ENCODE assay signal across 8 mouse cellular contexts in the genomic region with DNA sequence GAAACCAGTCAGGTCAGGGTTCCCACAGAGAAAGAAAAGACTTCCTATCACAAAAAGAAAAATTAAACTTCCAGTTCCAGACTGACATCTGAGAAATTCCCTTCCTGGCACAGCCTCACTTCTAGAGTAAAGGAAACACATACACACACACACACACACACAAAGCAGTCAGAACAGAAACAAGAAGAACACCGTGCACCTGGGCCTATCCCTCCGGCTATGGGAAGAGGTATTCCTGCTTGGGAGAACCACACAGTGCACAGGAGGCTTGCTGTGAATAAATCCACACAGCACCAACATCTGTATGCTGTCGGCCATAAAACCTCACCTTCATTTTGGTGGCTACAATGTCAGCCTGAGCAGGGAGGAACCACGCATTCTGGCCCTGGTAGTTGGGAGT. TPM values are rescaled to one million over a fixed set of nuclear protein-coding genes. Genes with fewer than 3 reads are reported as not detected.
A peak's percentile ranks its signal among the peaks of the same experiment; 100 is the strongest.
DNase-seq lines count a peak whose midpoint lies in the region; ATAC-seq lines count a peak whose summit lies in the region.

No protein-coding gene starts in this region.

- no peak for DNase-seq in liver, embryonic 11.5 days (ENCODE audit: low spot score)
- no peak for DNase-seq in liver
- DNase-seq in kidney, postnatal 10 days, result peak; percentile 34
- DNase-seq in gastrocnemius, postnatal 14 days, result no peak
- DNase-seq in frontal cortex, postnatal 36 days (ENCODE audit: low spot score in 2 of 2), result no peak

- intact Hi-C loops in gastrocnemius, postnatal 14 days (cut with DNase I; ENCODE audit: low total_unique reads), result no loop called here

- no peak overlapping the region for H3K27ac ChIP-seq in liver, embryonic 11.5 days (ENCODE audit: low read depth, low read length)
- peak overlapping the region; percentile 96; the same call in 1 of the 2 replicates for H3K27ac ChIP-seq in embryonic facial prominence, embryonic 13.5 days
- peak overlapping the region; percentile 25; the same call in 1 of the 2 replicates for H3K27ac ChIP-seq in neural tube, embryonic 14.5 days (ENCODE audit: low read depth, low read length)

- H3K4me3 ChIP-seq in liver, embryonic 11.5 days (ENCODE audit: low read depth, low read length), result peak overlapping the region; percentile 87
- H3K4me3 ChIP-seq in embryonic facial prominence, embryonic 13.5 days, result peak overlapping the region; percentile 86
- H3K4me3 ChIP-seq in neural tube, embryonic 14.5 days (ENCODE audit: low read depth, low read length), result no peak overlapping the region; the same call in 1 of the 2 replicates

- H3K4me1 ChIP-seq in liver, embryonic 11.5 days (replicated peaks; ENCODE audit: control insufficient read depth, insufficient read depth, low read length), result peaks cover 54% of the 10 kb centered on the region
- H3K4me1 ChIP-seq in embryonic facial prominence, embryonic 13.5 days, result peaks cover 30% of the 10 kb centered on the region
- H3K4me1 ChIP-seq in neural tube, embryonic 14.5 days (ENCODE audit: control insufficient read depth, insufficient read depth, low read length), result peaks cover 15% of the 10 kb centered on the region

- ATAC-seq in liver, embryonic 11.5 days (replicated peaks; ENCODE audit: low FRiP score), result no peak
- ATAC-seq in embryonic facial prominence, embryonic 13.5 days (ENCODE audit: insufficient number of reproducible peaks, insufficient read depth, low FRiP score, low TSS enrichment, low read depth), result no peak
- no peak for ATAC-seq in neural tube, embryonic 14.5 days (ENCODE audit: low read depth)
- ATAC-seq in monocyte, adult 5-6 weeks (replicated peaks; ENCODE audit: insufficient number of reproducible peaks, low FRiP score, low TSS enrichment, poor library complexity, severe bottlenecking), result no peak

- H3K27me3 ChIP-seq in liver, embryonic 11.5 days (replicated peaks; ENCODE audit: control insufficient read depth, insufficient read depth, low read length), result no peaks in the 10 kb centered on the region
- H3K27me3 ChIP-seq in embryonic facial prominence, embryonic 13.5 days, result no peaks in the 10 kb centered on the region
- no peaks in the 10 kb centered on the region for H3K27me3 ChIP-seq in neural tube, embryonic 14.5 days (ENCODE audit: control insufficient read depth, insufficient read depth, low read length)

- H3K4me2 ChIP-seq in liver, embryonic 11.5 days, result peak overlapping the region; percentile 82
- H3K4me2 ChIP-seq in embryonic facial prominence, embryonic 13.5 days, result peak overlapping the region; percentile 78
- peak overlapping the region; percentile 66 for H3K4me2 ChIP-seq in neural tube, embryonic 14.5 days (ENCODE audit: low read depth, low read length)

- peak overlapping the region; percentile 98 for H3K9ac ChIP-seq in liver, embryonic 11.5 days (ENCODE audit: low read depth, low read length)
- H3K9ac ChIP-seq in embryonic facial prominence, embryonic 13.5 days, result peak overlapping the region; percentile 91
- H3K9ac ChIP-seq in neural tube, embryonic 14.5 days (replicated peaks; ENCODE audit: low read depth, low read length), result no peak overlapping the region

- no peaks in the 10 kb centered on the region for H3K9me3 ChIP-seq in liver, embryonic 11.5 days (ENCODE audit: control insufficient read depth, low read length)
- no peaks in the 10 kb centered on the region for H3K9me3 ChIP-seq in embryonic facial prominence, embryonic 13.5 days
- no peaks in the 10 kb centered on the region for H3K9me3 ChIP-seq in neural tube, embryonic 14.5 days (ENCODE audit: control insufficient read depth, low read length)

- 81% methylated on average over 4 of the region's 4 CpGs for WGBS in liver, embryonic 11.5 days
- 57% methylated on average over 4 of the region's 4 CpGs for WGBS in embryonic facial prominence, embryonic 13.5 days
- 83% methylated on average over 4 of the region's 4 CpGs for WGBS in neural tube, embryonic 14.5 days

- peaks cover 43% of the 10 kb centered on the region for H3K36me3 ChIP-seq in liver, embryonic 11.5 days (ENCODE audit: control insufficient read depth, insufficient read depth, low read length)
- H3K36me3 ChIP-seq in embryonic facial prominence, embryonic 13.5 days, result peaks cover 47% of the 10 kb centered on the region
- H3K36me3 ChIP-seq in neural tube, embryonic 14.5 days (ENCODE audit: control insufficient read depth, insufficient read depth, low read length), result peaks cover 40% of the 10 kb centered on the region

RNA-seq across cellular contexts. Expression of a gene that starts 11.7 kb away (rescaled TPM):
- polyA plus RNA-seq in liver, embryonic 11.5 days (2014; fragmentation: Nextera tagmentation; extraction: Ambion mirVana), result 150 and 159 TPM in 2 replicates
- 99.9 and 116 TPM in 2 replicates for polyA plus RNA-seq in embryonic facial prominence, embryonic 13.5 days (2015; fragmentation: Nextera tagmentation; extraction: Ambion mirVana)
- polyA plus RNA-seq in neural tube, embryonic 14.5 days (2014; fragmentation: Nextera tagmentation; extraction: Ambion mirVana), result 145 and 163 TPM in 2 replicates
- total RNA-seq in gastrocnemius, postnatal 14 days (2021), result 10 to 100 TPM; 24.6 to 26.8 TPM
- total RNA-seq in monocyte, adult 5-6 weeks (2017), result 61.4 to 198 TPM (median 77.3 TPM) in 3 replicates

RNA-seq across cellular contexts. Expression of a gene that starts 24.1 kb away (rescaled TPM):
- polyA plus RNA-seq in liver, embryonic 11.5 days (2014; fragmentation: Nextera tagmentation; extraction: Ambion mirVana), result 142 and 143 TPM in 2 replicates
- polyA plus RNA-seq in embryonic facial prominence, embryonic 13.5 days (2015; fragmentation: Nextera tagmentation; extraction: Ambion mirVana), result 88.6 and 100 TPM in 2 replicates
- 88.5 and 91.5 TPM in 2 replicates for polyA plus RNA-seq in neural tube, embryonic 14.5 days (2014; fragmentation: Nextera tagmentation; extraction: Ambion mirVana)
- total RNA-seq in gastrocnemius, postnatal 14 days (2021), result 10 to 100 TPM; 21.7 to 23.4 TPM
- 32.5 to 68.4 TPM (median 56.6 TPM) in 3 replicates for total RNA-seq in monocyte, adult 5-6 weeks (2017)

RNA-seq across cellular contexts. Expression of a gene that starts 29.0 kb away (rescaled TPM):
- polyA plus RNA-seq in liver, embryonic 11.5 days (2014; fragmentation: Nextera tagmentation; extraction: Ambion mirVana), result 1.7 and 2.0 TPM in 2 replicates
- 2.2 and 2.7 TPM in 2 replicates for polyA plus RNA-seq in embryonic facial prominence, embryonic 13.5 days (2015; fragmentation: Nextera tagmentation; extraction: Ambion mirVana)
- 1.8 and 2.6 TPM in 2 replicates for polyA plus RNA-seq in neural tube, embryonic 14.5 days (2014; fragmentation: Nextera tagmentation; extraction: Ambion mirVana)
- not detected for total RNA-seq in gastrocnemius, postnatal 14 days (2021)
- 1.9 to 2.8 TPM in 2 of 3 replicates, not detected in the other for total RNA-seq in monocyte, adult 5-6 weeks (2017)

RNA-seq across cellular contexts. Expression of a gene that starts 29.7 kb away (rescaled TPM):
- 69.5 and 73.1 TPM in 2 replicates for polyA plus RNA-seq in liver, embryonic 11.5 days (2014; fragmentation: Nextera tagmentation; extraction: Ambion mirVana)
- 182 and 184 TPM in 2 replicates for polyA plus RNA-seq in embryonic facial prominence, embryonic 13.5 days (2015; fragmentation: Nextera tagmentation; extraction: Ambion mirVana)
- 115 and 120 TPM in 2 replicates for polyA plus RNA-seq in neural tube, embryonic 14.5 days (2014; fragmentation: Nextera tagmentation; extraction: Ambion mirVana)
- 10 to 100 TPM; 24.1 to 28.0 TPM for total RNA-seq in gastrocnemius, postnatal 14 days (2021)
- total RNA-seq in monocyte, adult 5-6 weeks (2017), result 105 to 173 TPM (median 138 TPM) in 3 replicates

RNA-seq across cellular contexts. Expression of a gene that starts 45.4 kb away (rescaled TPM):
- polyA plus RNA-seq in liver, embryonic 11.5 days (2014; fragmentation: Nextera tagmentation; extraction: Ambion mirVana), result 197 and 198 TPM in 2 replicates
- polyA plus RNA-seq in embryonic facial prominence, embryonic 13.5 days (2015; fragmentation: Nextera tagmentation; extraction: Ambion mirVana), result 199 and 230 TPM in 2 replicates
- 120 and 140 TPM in 2 replicates for polyA plus RNA-seq in neural tube, embryonic 14.5 days (2014; fragmentation: Nextera tagmentation; extraction: Ambion mirVana)
- 10 to 100 TPM; 32.5 to 33.2 TPM for total RNA-seq in gastrocnemius, postnatal 14 days (2021)
- total RNA-seq in monocyte, adult 5-6 weeks (2017), result 85.6 to 138 TPM (median 127 TPM) in 3 replicates
